In the genomic region with DNA sequence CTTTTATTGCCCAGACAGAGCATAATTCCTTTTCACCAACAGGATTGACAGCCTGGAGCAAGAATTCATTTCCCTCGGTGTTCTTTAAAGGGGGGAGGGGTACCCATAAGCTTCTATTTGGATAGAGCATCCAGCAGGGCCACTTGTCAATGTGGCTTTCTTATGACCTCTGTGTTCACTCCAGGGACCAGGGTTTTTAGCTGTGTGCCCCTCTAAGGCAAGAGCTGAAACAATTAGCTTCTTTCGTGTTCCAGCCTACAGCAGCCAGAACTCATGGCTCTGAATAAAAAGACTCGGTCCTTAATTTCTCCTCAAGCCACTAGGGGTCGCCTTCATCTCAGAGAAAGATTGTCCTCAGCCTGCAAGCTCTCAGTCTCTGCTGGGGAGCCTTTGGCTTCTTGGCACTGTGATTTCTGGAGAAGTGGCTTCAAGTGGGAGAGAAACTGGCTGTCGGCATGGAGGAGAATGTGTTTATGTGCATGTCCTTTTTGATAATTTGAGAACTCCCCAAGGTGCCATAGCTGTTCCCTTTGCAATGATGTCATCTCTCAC, we compare ENCODE assay signal across 8 mouse cellular contexts. TPM values are rescaled to one million over a fixed set of nuclear protein-coding genes. Genes with fewer than 3 reads are reported as not detected.
DNase-seq lines count a peak whose midpoint lies in the region; ATAC-seq lines count a peak whose summit lies in the region.

No protein-coding gene starts in this region.

- H3K9me3 ChIP-seq in hindbrain, embryonic 11.5 days (ENCODE audit: control insufficient read depth, low read length) = no peaks in the 10 kb centered on the region; the same call in 1 of the 2 replicates
- H3K9me3 ChIP-seq in lung, embryonic 16.5 days (ENCODE audit: control insufficient read depth, low read length) = peaks cover 6% of the 10 kb centered on the region

- 6% methylated on average over 5 of the region's 5 CpGs for WGBS in hindbrain, embryonic 11.5 days
- WGBS in lung, embryonic 16.5 days = 6% methylated on average over 5 of the region's 5 CpGs

- DNase-seq in MN1 (ENCODE audit: low spot score) = peak; percentile 73
- peak; percentile 96 for DNase-seq in cerebellum, adult 9-10 months
- peak; percentile 72 to 81 for DNase-seq in frontal cortex, postnatal 10 days (ENCODE audit: low spot score in 2 of 2)
- peak; percentile 89 for DNase-seq in hindbrain, embryonic 11.5 days (ENCODE audit: low spot score)
- DNase-seq in layer of hippocampus, adult 9-11 months = peak; percentile 85
- DNase-seq in ovary, postnatal 14 days (ENCODE audit: low spot score) = peak; percentile 74
- peak; percentile 41 to 53 for DNase-seq in thymus, postnatal 36 days

- no peak overlapping the region; the same call in 1 of the 2 replicates for H3K4me2 ChIP-seq in hindbrain, embryonic 11.5 days (replicated peaks; ENCODE audit: low read depth, low read length)
- peak overlapping the region; percentile 6; the same call in 1 of the 2 replicates for H3K4me2 ChIP-seq in lung, embryonic 16.5 days (ENCODE audit: low read depth, low read length)

- H3K4me1 ChIP-seq in hindbrain, embryonic 11.5 days (replicated peaks; ENCODE audit: control insufficient read depth, insufficient read depth, low read length) = peaks cover 14% of the 10 kb centered on the region
- peaks cover 11% of the 10 kb centered on the region for H3K4me1 ChIP-seq in lung, embryonic 16.5 days (replicated peaks; ENCODE audit: control insufficient read depth, insufficient read depth, low read length)

- no peaks in the 10 kb centered on the region for H3K36me3 ChIP-seq in hindbrain, embryonic 11.5 days (ENCODE audit: control insufficient read depth, insufficient read depth, low read length)
- no peaks in the 10 kb centered on the region for H3K36me3 ChIP-seq in lung, embryonic 16.5 days (ENCODE audit: control insufficient read depth, insufficient read depth, low read length)

- no peak overlapping the region for H3K9ac ChIP-seq in hindbrain, embryonic 11.5 days (ENCODE audit: low read depth, low read length)
- no peak overlapping the region for H3K9ac ChIP-seq in lung, embryonic 16.5 days (ENCODE audit: low read length)

- peak; percentile 56 for ATAC-seq in hindbrain, embryonic 11.5 days (ENCODE audit: low FRiP score)
- peak; percentile 61 for ATAC-seq in lung, embryonic 16.5 days (ENCODE audit: low read depth)

- H3K27me3 ChIP-seq in hindbrain, embryonic 11.5 days (ENCODE audit: control insufficient read depth, insufficient read depth, low read length) = peaks cover 4% of the 10 kb centered on the region; the same call in 1 of the 2 replicates
- H3K27me3 ChIP-seq in lung, embryonic 16.5 days (ENCODE audit: control insufficient read depth, insufficient read depth, low read depth, low read length) = no peaks in the 10 kb centered on the region; the same call in 1 of the 2 replicates

- H3K4me3 ChIP-seq in hindbrain, embryonic 11.5 days (ENCODE audit: low read depth, low read length) = no peak overlapping the region
- no peak overlapping the region for H3K4me3 ChIP-seq in lung, embryonic 16.5 days (ENCODE audit: low read length)

- peak overlapping the region; percentile 87 for H3K27ac ChIP-seq in hindbrain, embryonic 11.5 days (ENCODE audit: low read depth, low read length)
- no peak overlapping the region for H3K27ac ChIP-seq in lung, embryonic 16.5 days (ENCODE audit: low read length)

RNA-seq across cellular contexts. Expression of a gene that starts 1.6 kb away (rescaled TPM):
- polyA plus RNA-seq in hindbrain, embryonic 11.5 days (2014; fragmentation: Nextera tagmentation; extraction: Ambion mirVana) = 19.9 and 25.5 TPM in 2 replicates
- 11.1 and 11.6 TPM in 2 replicates for polyA plus RNA-seq in lung, embryonic 16.5 days (2015; fragmentation: Nextera tagmentation; extraction: Ambion mirVana)

RNA-seq across cellular contexts. Expression of a gene that starts 23.3 kb away (rescaled TPM):
- 5.7 and 6.5 TPM in 2 replicates for polyA plus RNA-seq in hindbrain, embryonic 11.5 days (2014; fragmentation: Nextera tagmentation; extraction: Ambion mirVana)
- polyA plus RNA-seq in lung, embryonic 16.5 days (2015; fragmentation: Nextera tagmentation; extraction: Ambion mirVana) = 9.0 and 9.6 TPM in 2 replicates

RNA-seq across cellular contexts. Expression of a gene that starts 26.2 kb away (rescaled TPM):
- 69.9 and 70.2 TPM in 2 replicates for polyA plus RNA-seq in hindbrain, embryonic 11.5 days (2014; fragmentation: Nextera tagmentation; extraction: Ambion mirVana)
- polyA plus RNA-seq in lung, embryonic 16.5 days (2015; fragmentation: Nextera tagmentation; extraction: Ambion mirVana) = 120 and 127 TPM in 2 replicates

RNA-seq across cellular contexts. Expression of a gene that starts 38.7 kb away (rescaled TPM):
- polyA plus RNA-seq in hindbrain, embryonic 11.5 days (2014; fragmentation: Nextera tagmentation; extraction: Ambion mirVana) = 5.7 and 7.2 TPM in 2 replicates
- polyA plus RNA-seq in lung, embryonic 16.5 days (2015; fragmentation: Nextera tagmentation; extraction: Ambion mirVana) = 4.8 and 5.4 TPM in 2 replicates

RNA-seq across cellular contexts. Expression of a gene that starts 38.8 kb away (rescaled TPM):
- polyA plus RNA-seq in hindbrain, embryonic 11.5 days (2014; fragmentation: Nextera tagmentation; extraction: Ambion mirVana) = 2.2 and 2.4 TPM in 2 replicates
- 2.2 and 2.8 TPM in 2 replicates for polyA plus RNA-seq in lung, embryonic 16.5 days (2015; fragmentation: Nextera tagmentation; extraction: Ambion mirVana)
